Mouse (Mus musculus): Measurements from ENCODE around the gene Mus81. TPM values are rescaled to one million over a fixed set of nuclear protein-coding genes. Genes with fewer than 3 reads are reported as not detected.

Gene Mus81
- total RNA-seq (2014; rRNA removed), result 51.5 and 54.8 TPM in 2 replicates
- polyA plus RNA-seq (2015; fragmentation: Nextera tagmentation; extraction: Ambion mirVana), result 29.4 and 32.6 TPM in 2 replicates

- peak within 1 kb of the TSS; percentile 98 for H3K27ac ChIP-seq (ENCODE audit: low read depth, low read length)
- H3K4me3 ChIP-seq (ENCODE audit: low read depth, low read length), result peak within 1 kb of the TSS; percentile 54
- no peaks in the 10 kb centered on the region for H3K9me3 ChIP-seq (ENCODE audit: low read length)
- no peaks in the 10 kb centered on the region for H3K27me3 ChIP-seq (ENCODE audit: insufficient read depth, low read length)
- DNase-seq (peak; percentile 95), ATAC-seq (peak; percentile 56)
- peaks cover 38% of the 10 kb centered on the region for H3K36me3 ChIP-seq (ENCODE audit: insufficient read depth)
- H3K4me2 ChIP-seq (ENCODE audit: low read depth), result peak within 1 kb of the TSS; percentile 76
- under 1% methylated on average over 39 of the region's 39 CpGs for WGBS
- peak; percentile 87 for TF ChIP-seq CTCF (IDR thresholded peaks at IDR 0.05; ENCODE audit: low read depth)
- H3K4me1 ChIP-seq (ENCODE audit: insufficient read depth), result 0 out of 2 replicates have a peak, but pooled peaks cover 6% of the 10 kb centered on the region
- H3K9ac ChIP-seq, result peak within 1 kb of the TSS; percentile 68
Measured at GRCm38 (mm10) chr19:5487768-5488550, at the start of gene Mus81. Mus81 (minus strand) TSS chr19:5488402.

- no peaks in the 10 kb centered on the region for H3K9me3 ChIP-seq (ENCODE audit: low read length)
- H3K27ac ChIP-seq (ENCODE audit: low read depth, low read length), result no peak overlapping the region
- no peak overlapping the region for H3K4me3 ChIP-seq (ENCODE audit: low read depth, low read length)
- TF ChIP-seq CTCF (IDR thresholded peaks at IDR 0.05; ENCODE audit: low read depth), result no peak
- H3K4me2 ChIP-seq (ENCODE audit: low read depth), result no peak overlapping the region
- H3K27me3 ChIP-seq (ENCODE audit: insufficient read depth, low read length), result no peaks in the 10 kb centered on the region
- no peaks in the 10 kb centered on the region for H3K36me3 ChIP-seq (ENCODE audit: insufficient read depth)
- no peak for DNase-seq
- peaks cover 9% of the 10 kb centered on the region for H3K4me1 ChIP-seq (ENCODE audit: insufficient read depth)
- H3K9ac ChIP-seq, result no peak overlapping the region
- WGBS, result 78% methylated on average over 8 of the region's 8 CpGs
- ATAC-seq, result no peak
Measured at GRCm38 (mm10) chr19:5532520-5532919, 44.3 kb upstream of the Mus81 start.

GRCm38 (mm10) chr19:5530138-5530524 lies 41.9 kb upstream of the Mus81 start:
- TF ChIP-seq CTCF (IDR thresholded peaks at IDR 0.05; ENCODE audit: low read depth), result no peak
- Histone ChIP-seq H3K27me3 (ENCODE audit: insufficient read depth, low read length) (no peaks in the 10 kb centered on the region), H3K9ac (no peak overlapping the region)

GRCm38 (mm10) chr19:5529325-5530137 lies 41.3 kb upstream of the Mus81 start:
- peak overlapping the region; percentile 2; the same call in 1 of the 2 replicates for H3K4me3 ChIP-seq (ENCODE audit: low read depth, low read length)
- TF ChIP-seq CTCF (IDR thresholded peaks at IDR 0.05; ENCODE audit: low read depth), result peak; percentile 95
- H3K4me1 ChIP-seq (ENCODE audit: insufficient read depth), result peaks cover 9% of the 10 kb centered on the region
- H3K27ac ChIP-seq (ENCODE audit: low read depth, low read length), result peak overlapping the region; percentile 51; the same call in 1 of the 2 replicates
- H3K36me3 ChIP-seq (ENCODE audit: insufficient read depth), result no peaks in the 10 kb centered on the region
- DNase-seq (peak; percentile 85), ATAC-seq (peak; percentile 93)
- no peak overlapping the region for H3K9ac ChIP-seq
- no peaks in the 10 kb centered on the region for H3K27me3 ChIP-seq (ENCODE audit: insufficient read depth, low read length)
- WGBS, result 10% methylated on average over 20 of the region's 20 CpGs
- H3K4me2 ChIP-seq (ENCODE audit: low read depth), result peak overlapping the region; percentile 33
- H3K9me3 ChIP-seq (ENCODE audit: low read length), result no peaks in the 10 kb centered on the region

More at GRCm38 (mm10) chr19:5530138-5530524, 41.9 kb upstream of the Mus81 start:
- Histone ChIP-seq H3K4me1 (ENCODE audit: insufficient read depth) (peaks cover 9% of the 10 kb centered on the region), H3K27ac (ENCODE audit: low read depth, low read length) (peak overlapping the region; percentile 51), H3K36me3 (ENCODE audit: insufficient read depth) (no peaks in the 10 kb centered on the region), H3K9me3 (ENCODE audit: low read length) (no peaks in the 10 kb centered on the region), H3K4me3 (ENCODE audit: low read depth, low read length) (peak overlapping the region; percentile 2; the same call in 1 of the 2 replicates), H3K4me2 (ENCODE audit: low read depth) (peak overlapping the region; percentile 33)
- DNase-seq, result no peak
- peak; percentile 75 for ATAC-seq
- WGBS, result 10% methylated on average over 7 of the region's 7 CpGs

- H3K36me3 ChIP-seq (ENCODE audit: insufficient read depth), result no peaks in the 10 kb centered on the region
- H3K4me3 ChIP-seq (ENCODE audit: low read depth, low read length), result no peak overlapping the region
- peaks cover 7% of the 10 kb centered on the region for H3K4me1 ChIP-seq (ENCODE audit: insufficient read depth)
- H3K27me3 ChIP-seq (ENCODE audit: insufficient read depth, low read length), result no peaks in the 10 kb centered on the region
- no peak overlapping the region for H3K27ac ChIP-seq (ENCODE audit: low read depth, low read length)
- no peak for TF ChIP-seq CTCF (IDR thresholded peaks at IDR 0.05; ENCODE audit: low read depth)
- no peak overlapping the region for H3K9ac ChIP-seq
- no peak overlapping the region for H3K4me2 ChIP-seq (ENCODE audit: low read depth)
- DNase-seq, result no peak
- WGBS, result 76% methylated on average over 5 of the region's 5 CpGs
- no peak for ATAC-seq
- H3K9me3 ChIP-seq (ENCODE audit: low read length), result no peaks in the 10 kb centered on the region
Measured at GRCm38 (mm10) chr19:5525204-5525603, 37.0 kb upstream of the Mus81 start.

- no peaks in the 10 kb centered on the region for H3K27me3 ChIP-seq (ENCODE audit: insufficient read depth, low read length)
- 87% methylated on average over 3 of the region's 3 CpGs for WGBS
- H3K27ac ChIP-seq (ENCODE audit: low read depth, low read length), result no peak overlapping the region
- no peak for DNase-seq
- H3K9ac ChIP-seq, result no peak overlapping the region
- H3K4me2 ChIP-seq (ENCODE audit: low read depth), result no peak overlapping the region
- H3K9me3 ChIP-seq (ENCODE audit: low read length), result no peaks in the 10 kb centered on the region
- H3K4me1 ChIP-seq (ENCODE audit: insufficient read depth), result no peaks in the 10 kb centered on the region
- ATAC-seq, result no peak
- H3K4me3 ChIP-seq (ENCODE audit: low read depth, low read length), result no peak overlapping the region
- H3K36me3 ChIP-seq (ENCODE audit: insufficient read depth), result no peaks in the 10 kb centered on the region
- TF ChIP-seq CTCF (IDR thresholded peaks at IDR 0.05; ENCODE audit: low read depth), result no peak
Measured at GRCm38 (mm10) chr19:5518721-5519120, 30.5 kb upstream of the Mus81 start.

All from forebrain, postnatal 0 days (tissue).